Mouse (Mus musculus): Measurements from ENCODE around the gene Carmil3.

Gene Carmil3

DNA sequence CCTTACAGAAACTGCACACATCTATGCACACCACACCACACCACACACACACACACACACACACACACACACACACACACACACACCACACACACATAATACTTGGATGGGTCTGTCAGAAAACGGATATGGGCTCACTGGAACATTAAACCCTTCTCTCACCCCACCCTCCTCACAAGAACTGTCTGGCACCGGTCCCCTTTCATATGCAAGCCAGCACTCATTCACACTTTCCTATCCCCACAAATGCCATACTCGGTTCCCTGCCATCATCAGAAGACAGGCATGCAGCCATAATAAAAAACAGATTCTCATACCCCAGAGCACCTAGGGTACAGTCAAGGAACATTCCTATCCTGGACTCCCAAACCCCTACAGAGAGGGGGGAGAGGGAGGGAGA lies 1.7 kb downstream of the Carmil3 start:
- no peak for DNase-seq (ENCODE audit: low read depth, low spot score)

- no peak for DNase-seq (ENCODE audit: low read depth, low spot score)
These were observed 5.2 kb downstream of the Carmil3 start for GRCm38 (mm10) chr14:55495509-55496240.

- no peak for DNase-seq (ENCODE audit: low read depth, low spot score)
These were observed 6.5 kb downstream of the Carmil3 start for GRCm38 (mm10) chr14:55496761-55497448.

- DNase-seq (ENCODE audit: low read depth, low spot score), result peak; percentile 92
These were observed 7.0 kb downstream of the Carmil3 start for GRCm38 (mm10) chr14:55497449-55497821.

DNA sequence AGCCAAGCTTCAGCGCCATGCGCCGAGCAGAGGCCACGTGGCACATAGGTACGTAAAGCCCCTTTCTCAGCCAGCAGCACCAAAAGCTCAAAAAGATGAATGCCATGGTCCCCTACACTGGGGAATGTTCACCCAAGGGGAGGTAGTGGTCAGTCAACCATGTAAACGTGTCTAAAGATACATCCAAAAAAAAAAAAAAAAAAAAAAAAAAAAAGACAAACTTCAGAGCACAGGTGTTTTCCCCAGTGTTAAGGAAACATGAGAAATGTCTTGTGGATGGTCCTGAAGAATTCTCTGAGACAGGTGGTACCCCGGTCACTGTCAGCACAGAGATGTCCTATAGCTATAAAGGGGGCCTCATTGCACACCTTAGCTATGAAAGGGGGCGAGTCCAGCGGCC lies 15.2 kb downstream of the Carmil3 start:
- no peak for DNase-seq (ENCODE audit: low read depth, low spot score)

- DNase-seq (ENCODE audit: low read depth, low spot score), result no peak
These were observed 17.4 kb downstream of the Carmil3 start for GRCm38 (mm10) chr14:55507801-55508200.

- DNase-seq (ENCODE audit: low read depth, low spot score), result no peak
These were observed 19.1 kb downstream of the Carmil3 start for GRCm38 (mm10) chr14:55509540-55509939.

GRCm38 (mm10) chr14:55510125-55510731 lies 19.8 kb downstream of the Carmil3 start, which contains the start of gene Cpne6:
TSS of gene Cpne6 (plus strand) at chr14:55510445.
- no peak for DNase-seq (ENCODE audit: low read depth, low spot score)

- DNase-seq (ENCODE audit: low read depth, low spot score), result no peak
These were observed 20.6 kb downstream of the Carmil3 start for GRCm38 (mm10) chr14:55511037-55511436.

- DNase-seq (ENCODE audit: low read depth, low spot score), result no peak
These were observed 23.5 kb downstream of the Carmil3 start for GRCm38 (mm10) chr14:55513927-55514326.

DNA sequence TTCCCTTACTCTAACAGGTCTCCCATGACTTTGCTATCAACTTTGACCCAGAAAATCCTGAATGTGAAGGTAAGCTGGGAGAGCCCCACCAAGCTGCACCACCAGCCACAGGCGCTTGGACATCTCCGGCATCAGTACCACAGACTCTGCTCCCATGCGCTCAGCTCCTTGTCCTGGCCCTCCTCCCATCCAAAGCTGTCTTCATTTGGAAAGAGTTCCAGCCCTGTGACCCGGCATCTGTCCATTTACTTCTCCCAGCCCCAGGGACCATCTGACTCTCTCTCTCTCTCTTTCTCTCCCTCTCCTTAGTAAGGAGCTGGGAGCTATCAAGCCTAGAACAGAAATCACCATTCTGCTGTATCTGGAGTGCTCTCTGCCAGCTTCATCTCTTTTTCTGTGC lies 25.4 kb downstream of the Carmil3 start:
- DNase-seq (ENCODE audit: low read depth, low spot score), result no peak

GRCm38 (mm10) chr14:55518897-55519296 lies 28.4 kb downstream of the Carmil3 start:
- DNase-seq (ENCODE audit: low read depth, low spot score), result no peak

GRCm38 (mm10) chr14:55519604-55520003 lies 29.2 kb downstream of the Carmil3 start:
- no peak for DNase-seq (ENCODE audit: low read depth, low spot score)

DNA sequence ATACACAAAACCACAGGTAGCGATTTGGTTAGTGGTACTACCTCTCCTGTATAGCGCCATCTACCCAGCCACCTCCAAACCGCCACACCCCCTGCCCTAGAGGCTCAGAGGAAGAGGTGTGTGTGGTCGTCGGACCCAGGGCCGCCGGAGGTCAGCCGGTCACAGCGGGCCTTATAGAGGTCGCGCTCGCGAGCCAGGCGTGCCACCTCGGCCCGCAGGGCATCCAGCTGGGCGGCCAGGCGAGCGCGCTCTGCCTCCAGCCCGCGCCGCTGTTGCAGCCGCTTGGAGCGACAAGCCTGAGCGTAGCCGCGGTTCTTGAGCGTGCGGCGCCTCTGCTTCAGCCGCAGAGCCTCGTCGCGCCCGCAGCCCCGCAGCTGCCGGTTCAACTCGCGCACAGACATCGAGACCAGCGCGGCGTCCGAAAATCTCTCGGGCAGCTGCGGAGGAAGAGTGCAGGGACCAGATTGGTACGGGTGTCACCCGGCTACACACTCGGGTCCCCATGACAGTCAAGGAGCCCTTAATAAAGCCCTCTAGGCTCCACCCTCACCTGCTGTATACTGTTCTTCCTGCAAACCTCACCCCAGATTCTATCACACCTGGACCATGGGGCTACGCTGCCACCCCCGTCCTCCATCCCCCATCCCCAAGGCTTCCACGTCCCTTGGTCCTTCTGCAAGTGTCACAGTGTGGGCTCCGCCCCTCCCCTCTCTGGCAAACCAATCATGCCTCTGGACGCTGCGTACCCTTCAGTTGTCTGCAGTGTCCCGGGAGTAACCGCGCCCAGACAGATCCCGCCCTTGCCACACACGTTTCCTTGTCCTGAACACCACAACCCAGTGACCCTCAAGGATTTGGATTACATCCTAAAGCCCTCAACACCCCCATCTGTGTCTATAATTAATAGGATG lies 30.3 kb downstream of the Carmil3 start:
- peak; percentile 53 for DNase-seq (ENCODE audit: low read depth, low spot score)

DNA sequence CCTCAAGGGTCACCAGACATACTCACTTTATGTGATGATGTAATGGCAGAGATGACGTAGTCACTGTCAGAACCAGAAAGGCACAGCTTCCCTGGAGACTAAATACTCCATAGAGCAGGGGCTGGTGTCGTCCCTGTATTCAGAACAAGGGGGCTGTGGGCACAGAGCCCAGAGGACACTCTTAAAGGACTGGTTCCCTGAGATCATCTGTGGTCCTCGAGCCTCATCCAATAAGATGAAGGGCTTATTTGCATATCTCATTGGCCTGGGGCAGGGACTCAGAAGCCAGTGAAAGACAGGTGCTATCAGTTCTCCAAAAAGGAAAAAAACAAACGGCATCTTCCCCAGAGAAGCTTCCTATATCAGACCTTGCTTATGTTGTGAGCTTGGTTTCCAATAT lies 33.6 kb downstream of the Carmil3 start:
- DNase-seq (ENCODE audit: low read depth, low spot score), result no peak

- DNase-seq (ENCODE audit: low read depth, low spot score), result no peak
These were observed 34.3 kb downstream of the Carmil3 start, which contains the start of gene Nrl for GRCm38 (mm10) chr14:55524785-55525184. TSS of gene Nrl (minus strand) at chr14:55524981.

GRCm38 (mm10) chr14:55526674-55527073 lies 36.2 kb downstream of the Carmil3 start:
- DNase-seq (ENCODE audit: low read depth, low spot score), result no peak

DNA sequence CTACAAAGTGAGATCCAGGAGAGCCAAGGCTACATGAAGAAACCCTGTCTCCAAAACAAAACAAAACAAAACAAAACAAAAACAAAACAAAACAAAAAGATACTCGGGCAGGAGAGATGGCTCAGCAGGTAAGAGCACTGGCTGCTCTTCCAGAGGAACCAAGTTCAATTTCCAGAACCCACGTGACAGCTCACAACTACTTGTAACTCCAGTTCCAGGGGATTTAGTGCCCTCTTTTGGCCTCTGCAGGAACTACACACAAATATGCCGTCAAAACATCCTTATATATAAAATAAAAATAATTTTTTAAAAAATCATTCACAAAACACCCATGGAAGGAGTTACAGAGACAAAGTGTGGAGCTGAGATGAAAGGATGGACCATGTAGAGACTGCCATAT lies 37.5 kb downstream of the Carmil3 start:
- DNase-seq (ENCODE audit: low read depth, low spot score), result peak; percentile 81

DNA sequence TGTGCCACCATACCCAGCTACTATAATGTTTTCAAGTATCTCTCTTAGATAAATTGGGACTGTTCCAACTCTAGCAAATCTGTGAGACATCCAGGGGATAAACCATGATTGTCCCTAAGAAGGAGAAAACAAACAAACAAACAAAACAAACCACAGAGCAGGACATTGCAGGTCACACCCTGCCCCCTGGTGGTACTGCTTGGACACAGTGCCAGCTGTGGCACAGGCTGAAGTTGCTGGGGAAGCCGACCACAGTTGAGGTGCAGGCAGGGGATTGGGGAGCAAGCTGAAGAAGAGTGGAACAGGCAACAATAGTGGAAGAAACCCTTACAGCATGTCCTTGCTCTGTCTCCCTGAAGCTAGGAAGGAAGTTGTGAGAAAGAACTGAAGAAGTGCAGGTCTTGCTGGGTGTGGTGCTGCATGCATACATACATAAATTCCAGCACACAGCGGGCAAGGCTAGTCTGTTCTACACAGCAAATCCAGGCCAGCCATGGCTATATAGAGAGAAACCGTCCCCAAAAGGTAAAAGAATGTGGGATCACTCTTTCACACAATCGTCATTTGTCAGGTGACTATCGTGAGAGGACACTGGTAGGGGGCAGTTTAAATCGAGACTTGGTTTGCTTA lies 45.8 kb downstream of the Carmil3 start:
- peak; percentile 71 for DNase-seq (ENCODE audit: low read depth, low spot score)

DNA sequence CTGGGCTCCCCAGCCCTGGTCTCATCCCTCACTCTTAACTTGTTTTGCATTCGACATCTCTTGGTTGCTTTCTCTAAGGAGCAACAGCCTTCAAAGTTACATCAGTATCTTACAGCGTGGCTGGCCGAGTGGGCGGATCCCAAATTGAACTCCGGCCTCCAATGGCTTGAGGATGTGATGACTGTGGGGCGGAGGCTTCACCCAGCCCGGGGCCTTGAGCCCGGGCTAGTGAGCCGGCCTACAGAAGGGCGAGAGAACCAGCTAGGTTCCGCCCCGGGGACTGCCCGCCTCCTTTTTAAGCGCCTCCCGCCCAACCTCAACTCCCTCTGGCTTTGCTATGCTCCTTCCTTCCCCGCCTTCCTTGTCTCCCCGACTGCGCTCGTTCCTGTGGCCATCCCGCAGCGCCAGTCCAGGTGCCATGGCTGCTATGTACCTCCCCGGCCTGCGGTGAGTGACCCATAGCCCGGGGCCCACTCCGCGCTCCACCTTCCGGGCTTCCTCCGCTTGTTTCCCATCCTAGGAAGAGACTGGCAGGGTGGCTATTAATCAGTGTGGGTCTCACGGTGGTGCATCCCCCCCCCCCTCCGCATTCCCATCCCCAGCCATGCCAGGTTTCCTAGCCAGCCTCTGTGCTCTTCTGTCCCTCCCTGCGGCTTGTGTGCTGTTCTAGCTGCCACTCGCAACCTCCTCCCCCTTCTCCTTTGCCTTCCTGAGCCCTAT lies 49.8 kb downstream of the Carmil3 start, which contains the start of gene Pck2:
Gene Pck2, plus strand, starts transcription at position 200 of the 720 bp plus-strand sequence.
- DNase-seq (ENCODE audit: low read depth, low spot score), result peak; percentile 94
